Mouse (Mus musculus) induced T-regulatory cell, adult 2 months (primary cell): ENCODE results near the gene Trim46.
"Not testable (repeated sequence)": the region's sequence is repeated elsewhere in the genome, so short reads cannot be mapped to it uniquely, and the experiment has no call there.

Experiments
- DNase-seq: peaks from one replicate; pipeline ENCODE4 v3.0.0-alpha.2; 2012; ENCODE audit warnings: low read depth

Gene Trim46

DNA sequence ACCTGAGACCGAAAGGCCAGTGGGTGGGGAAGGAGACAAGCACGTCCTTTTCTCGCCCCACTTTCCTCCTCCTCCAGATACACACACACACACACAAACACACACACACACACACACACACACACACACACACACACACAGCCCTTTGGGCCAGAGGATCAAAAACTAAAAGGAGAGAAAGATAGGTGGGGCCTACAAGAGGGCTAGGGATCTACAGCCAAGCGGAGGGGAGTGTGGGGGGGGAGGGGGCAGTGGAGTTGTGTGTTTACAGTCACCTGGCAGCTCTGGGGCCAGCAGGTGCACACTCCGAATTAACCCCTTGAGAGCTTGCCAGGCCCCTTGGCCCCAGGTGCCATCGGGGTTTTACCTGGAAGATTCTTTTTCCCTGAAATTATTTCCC, 13.5 kb downstream of the Trim46 start:
- no peak for DNase-seq

DNA sequence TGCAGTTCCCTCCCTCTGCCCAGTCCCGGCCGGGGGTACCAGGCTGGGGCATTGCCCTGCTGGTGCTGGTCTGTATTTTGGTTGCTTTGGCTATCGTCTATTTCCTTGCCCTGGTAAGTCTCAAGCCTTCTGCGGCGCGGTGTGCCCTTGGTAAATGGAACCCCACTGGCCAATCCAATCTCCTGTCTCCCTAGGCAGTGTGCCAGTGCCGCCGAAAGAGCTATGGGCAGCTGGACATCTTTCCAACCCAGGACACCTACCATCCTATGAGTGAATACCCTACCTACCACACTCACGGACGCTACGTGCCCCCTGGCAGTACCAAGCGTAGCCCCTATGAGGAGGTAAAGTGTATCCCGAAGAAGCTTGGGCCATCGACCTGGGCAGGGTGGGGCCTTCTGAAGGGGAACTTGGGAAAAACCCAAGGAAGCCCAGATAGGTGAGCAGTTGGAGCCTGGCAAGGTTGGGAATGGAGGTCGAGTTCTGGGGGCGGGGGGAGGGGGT, 14.3 kb downstream of the Trim46 start:
- no peak for DNase-seq

DNA sequence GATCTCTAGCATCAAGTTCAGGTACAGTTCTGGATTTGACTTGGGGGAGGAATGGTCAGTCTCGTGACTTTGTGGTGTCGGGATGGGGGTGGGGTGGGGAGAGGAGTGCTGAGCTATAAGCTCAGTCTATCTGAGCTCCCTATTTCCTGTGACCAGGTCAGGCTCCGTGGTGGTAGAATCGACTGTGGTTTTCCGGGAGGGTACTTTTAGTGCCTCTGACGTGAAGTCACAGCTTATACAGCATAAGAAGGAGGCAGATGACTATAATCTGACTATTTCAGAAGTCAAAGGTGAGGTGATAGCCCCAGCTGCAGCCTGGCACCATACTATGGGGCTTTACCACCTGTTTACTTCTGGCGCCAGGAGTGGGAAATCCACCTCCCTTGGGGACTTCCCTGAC, 14.8 kb downstream of the Trim46 start:
- peak; percentile 83 for DNase-seq

DNA sequence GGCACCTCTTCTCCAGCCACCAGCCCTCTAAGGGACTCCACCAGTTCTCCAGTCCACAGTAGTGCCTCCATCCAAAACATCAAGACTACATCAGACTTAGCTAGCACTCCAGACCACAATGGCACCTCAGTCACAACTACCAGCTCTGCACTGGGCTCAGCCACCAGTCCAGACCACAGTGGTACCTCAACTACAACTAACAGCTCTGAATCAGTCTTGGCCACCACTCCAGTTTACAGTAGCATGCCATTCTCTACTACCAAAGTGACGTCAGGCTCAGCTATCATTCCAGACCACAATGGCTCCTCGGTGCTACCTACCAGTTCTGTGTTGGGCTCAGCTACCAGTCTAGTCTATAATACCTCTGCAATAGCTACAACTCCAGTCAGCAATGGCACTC, 15.5 kb downstream of the Trim46 start:
- peak; percentile 56 for DNase-seq

DNA sequence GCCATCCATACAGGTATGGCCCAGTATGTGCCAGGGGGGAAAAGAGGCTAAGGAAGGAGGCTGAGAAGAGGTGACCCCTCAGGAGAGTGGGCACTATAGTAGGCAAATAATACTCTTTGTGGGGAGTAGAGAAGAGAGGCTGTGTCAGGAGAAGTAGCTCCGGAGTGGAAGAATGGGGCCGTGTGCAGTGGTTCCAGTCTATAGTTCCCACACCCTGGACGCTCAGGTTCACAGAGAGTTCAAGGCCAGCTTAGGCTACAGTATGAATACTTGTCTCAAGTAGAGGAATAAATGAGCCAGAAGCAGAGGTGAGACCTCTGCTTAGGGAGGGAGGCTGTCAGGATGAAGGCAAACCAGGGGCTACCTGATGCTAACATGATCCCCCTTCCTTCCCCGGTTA, 16.8 kb downstream of the Trim46 start:
- peak; percentile 34 for DNase-seq

DNA sequence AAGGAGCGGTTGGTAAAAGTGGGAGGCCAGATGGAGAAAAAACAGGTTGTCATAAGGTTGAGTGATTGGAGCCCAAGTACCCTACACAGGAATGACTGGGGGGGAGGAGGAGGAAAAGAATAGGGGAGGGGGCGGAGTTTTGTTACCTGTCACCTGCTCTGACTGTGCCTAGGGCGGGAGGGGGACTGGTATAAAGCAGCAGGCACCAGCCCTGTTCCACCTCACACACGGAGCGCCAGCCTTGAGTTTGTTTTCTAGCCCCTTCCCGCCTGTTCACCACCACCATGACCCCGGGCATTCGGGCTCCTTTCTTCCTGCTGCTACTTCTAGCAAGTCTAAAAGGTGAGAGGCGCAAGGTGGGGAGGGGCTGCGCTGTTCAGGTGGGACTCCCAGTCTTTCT, 17.3 kb downstream of the Trim46 start, which contains the start of gene Muc1:
TSS of gene Muc1 (plus strand) at position 222 of the 400 bp plus-strand sequence.
- peak; percentile 54 for DNase-seq

DNA sequence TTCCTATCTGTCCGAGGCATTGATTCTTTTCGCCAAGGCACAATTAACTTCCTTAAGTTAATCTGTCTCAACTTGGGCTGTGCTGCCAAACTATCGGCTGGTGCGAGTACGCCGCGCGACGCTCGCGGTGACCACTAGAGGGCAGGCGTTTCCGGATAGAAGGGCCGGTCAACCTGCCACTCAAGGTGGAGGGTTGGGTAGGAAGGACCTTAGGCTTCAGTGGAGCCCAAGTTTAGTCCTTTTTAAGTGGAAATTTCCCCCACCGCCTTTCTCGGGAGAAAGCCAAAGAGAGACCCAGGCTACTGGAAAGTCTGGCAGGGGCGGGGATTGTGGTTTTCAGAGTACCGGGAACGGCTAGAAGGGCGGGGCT, 17.9 kb downstream of the Trim46 start:
- DNase-seq: peak; percentile 92

GRCm38 (mm10) chr3:89227307-89228179, 18.6 kb downstream of the Trim46 start:
- peak; percentile 93 for DNase-seq

DNA sequence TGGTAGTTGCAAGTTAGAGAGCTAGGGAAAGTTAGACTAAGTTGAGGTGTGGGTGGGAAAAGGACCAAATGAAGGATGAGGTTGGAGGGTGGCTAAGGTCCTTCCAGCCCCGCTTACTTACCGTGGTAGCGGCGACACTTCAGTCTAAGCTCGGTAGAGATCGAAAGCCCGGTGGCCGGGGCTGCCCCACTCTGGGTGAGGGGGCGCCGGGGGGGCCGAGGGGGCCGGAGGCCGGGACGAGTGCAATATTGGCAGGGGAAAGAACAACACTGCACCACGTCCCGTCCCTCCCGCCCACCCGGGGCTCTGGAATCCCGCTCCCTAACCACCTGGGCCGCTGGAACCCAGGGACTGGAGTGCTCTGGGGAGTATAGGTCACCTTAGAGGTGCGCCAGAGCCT, 19.2 kb downstream of the Trim46 start, which contains the start of gene Mtx1:
TSS of gene Mtx1 (minus strand) at position 189 of the 400 bp plus-strand sequence.
- peak; percentile 51 for DNase-seq

DNA sequence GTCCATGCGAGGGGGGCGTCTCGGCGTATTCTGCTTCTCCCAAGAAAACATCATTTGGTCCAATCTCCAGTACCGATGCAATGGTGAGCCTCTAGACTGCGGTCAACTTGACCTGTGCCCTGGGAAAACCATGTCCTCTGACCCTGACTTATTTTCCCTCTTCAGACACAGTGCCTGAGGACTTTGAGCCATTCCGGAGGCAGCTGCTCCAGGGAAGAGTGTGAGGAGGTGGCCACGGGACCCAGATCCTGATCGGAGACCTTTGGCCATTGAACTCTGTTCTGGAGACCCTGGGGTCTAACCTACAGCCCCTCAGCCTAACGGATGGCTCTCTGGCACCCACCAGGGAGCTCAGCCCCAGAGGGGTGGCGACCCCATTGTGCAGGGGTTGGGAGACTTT, 19.7 kb downstream of the Trim46 start:
- no peak for DNase-seq

GRCm38 (mm10) chr3:89225918-89226317, 20.2 kb downstream of the Trim46 start:
- DNase-seq: no peak

DNA sequence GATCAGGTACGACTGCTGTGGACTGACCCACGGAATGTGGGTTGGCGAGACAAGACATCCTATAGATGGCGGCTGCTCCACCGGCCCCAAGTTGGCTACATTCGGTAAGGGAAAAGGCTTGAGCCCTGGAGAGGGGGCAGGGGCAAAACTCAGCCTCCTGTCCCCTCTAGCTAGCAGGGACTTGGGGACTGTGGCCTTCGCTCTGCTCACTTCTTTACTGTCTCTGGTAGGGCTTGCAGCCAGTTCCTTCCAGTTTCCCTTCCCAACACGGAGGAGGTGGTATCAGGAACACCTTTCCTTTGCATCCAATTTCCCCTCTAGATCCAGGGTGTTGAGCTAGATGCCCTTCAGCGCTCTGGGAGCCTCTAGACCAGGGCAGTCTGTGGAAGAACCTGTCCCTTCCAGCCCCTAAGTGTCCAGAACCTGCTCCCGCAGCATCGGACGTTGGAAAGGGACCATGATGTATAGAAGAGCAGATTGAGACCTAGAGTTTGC, 20.7 kb downstream of the Trim46 start:
- no peak for DNase-seq

GRCm38 (mm10) chr3:89224796-89225195, 21.3 kb downstream of the Trim46 start:
- DNase-seq: no peak

- DNase-seq: no peak
Measured at GRCm38 (mm10) chr3:89221167-89221566, 24.9 kb downstream of the Trim46 start.

DNA sequence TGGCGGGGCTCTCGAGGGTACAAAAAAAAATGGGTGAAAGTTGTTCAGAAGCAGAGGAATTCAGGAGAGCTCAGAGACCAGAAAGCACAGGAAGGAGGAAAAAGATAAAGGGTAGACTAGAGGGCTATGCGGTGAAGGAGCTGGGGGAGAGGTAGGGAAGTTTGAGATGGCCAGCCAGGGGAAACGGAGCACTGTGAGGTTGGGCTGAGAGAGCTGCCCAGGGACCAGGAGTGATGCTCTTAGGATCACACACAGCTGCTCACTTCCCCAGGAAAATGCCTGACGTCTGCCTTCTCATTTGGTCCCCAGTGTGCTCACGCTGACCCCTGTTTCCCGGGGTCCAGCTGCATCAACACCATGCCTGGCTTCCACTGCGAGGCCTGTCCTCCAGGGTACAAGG, 26.6 kb downstream of the Trim46 start:
- no peak for DNase-seq

- DNase-seq: no peak
Measured at GRCm38 (mm10) chr3:89218271-89218670, 27.8 kb downstream of the Trim46 start.

GRCm38 (mm10) chr3:89216407-89216806, 29.7 kb downstream of the Trim46 start:
- DNase-seq: not testable (repeated sequence)

- peak; percentile 96 for DNase-seq
Measured at GRCm38 (mm10) chr3:89215853-89216252, 30.3 kb downstream of the Trim46 start.

- DNase-seq: peak; percentile 85
Measured at GRCm38 (mm10) chr3:89214681-89215411, 31.3 kb downstream of the Trim46 start, which contains the start of gene Thbs3. Thbs3 (plus strand) TSS chr3:89215180.

DNA sequence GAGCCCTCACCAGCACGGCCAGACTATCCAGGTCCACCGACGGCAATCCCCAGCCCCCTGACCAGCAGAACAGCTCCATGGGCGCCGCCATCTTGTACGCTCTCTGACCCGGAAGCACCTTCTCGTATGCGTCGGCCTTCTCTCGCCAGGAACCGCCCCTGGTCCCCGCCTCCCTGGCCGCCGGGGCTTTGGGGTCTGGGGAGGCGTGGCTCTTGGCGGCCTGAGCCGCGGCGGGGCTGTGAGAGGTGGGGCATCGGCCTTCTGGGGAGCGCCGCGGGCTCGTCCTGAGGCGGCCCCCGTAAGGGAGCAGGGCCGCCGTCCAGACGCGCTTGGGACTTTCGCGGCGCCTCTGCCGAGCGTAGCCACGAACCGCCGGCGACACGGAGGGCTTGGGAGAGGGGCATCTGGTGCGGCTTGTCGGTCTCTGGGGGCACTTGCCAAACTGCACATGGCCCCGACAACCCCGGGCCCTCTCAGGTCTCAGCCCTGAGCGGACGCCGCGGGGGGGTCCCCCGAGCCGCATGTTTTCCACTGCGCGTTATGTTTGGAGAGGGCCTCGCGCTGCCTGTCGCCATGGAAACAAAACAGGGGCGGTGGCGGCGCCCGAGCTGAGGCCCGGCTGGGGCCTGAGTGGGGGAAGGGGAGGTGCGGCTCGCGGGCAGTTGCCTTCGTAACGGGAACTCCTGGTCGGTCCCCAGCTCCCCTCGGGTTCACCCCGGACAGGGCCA, 32.1 kb downstream of the Trim46 start:
- peak; percentile 97 for DNase-seq

- DNase-seq: no peak
Measured at GRCm38 (mm10) chr3:89210731-89211130, 35.4 kb downstream of the Trim46 start.

DNA sequence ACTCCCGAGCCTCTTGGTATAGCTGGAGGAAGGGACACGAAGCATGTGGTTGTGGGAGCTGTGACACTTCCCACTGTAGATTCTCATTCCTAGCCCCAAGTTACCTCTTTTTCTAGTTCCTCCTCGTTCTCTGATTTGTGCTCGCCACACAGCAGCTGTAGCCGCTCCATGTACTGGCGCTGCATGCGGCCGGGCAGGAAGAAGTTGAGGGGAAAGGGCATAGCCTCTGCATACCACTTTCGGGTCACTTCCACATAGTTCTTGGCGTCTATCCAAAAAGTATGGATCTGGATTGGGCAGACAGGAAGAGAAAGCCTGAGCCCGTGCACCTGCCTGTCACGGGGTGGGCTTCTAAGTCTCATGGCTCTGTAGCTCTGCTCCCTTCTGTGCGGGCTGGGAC, 35.9 kb downstream of the Trim46 start:
- DNase-seq: no peak
